Mouse (Mus musculus) CH12.LX (cell line): ENCODE results near the gene Fbxl21. TPM values are rescaled to one million over a fixed set of nuclear protein-coding genes. Genes with fewer than 3 reads are reported as not detected.

ENCODE experiments used
- DNase-seq: peaks from one replicate; pipeline ENCODE4 v3.0.0-alpha.2; 2013; ENCODE audit errors: extremely low read depth
- H3K27ac ChIP-seq: 2 replicates; pipeline ENCODE4 v1.5.1; 2012; ENCODE audit warnings: low read depth, mild to moderate bottlenecking, control low read depth, moderate library complexity; ENCODE audit not compliant: insufficient read depth
- H3K27me3 ChIP-seq: replicated peaks from 2 replicates; pipeline ENCODE3; 2012; ENCODE audit warnings: inconsistent platforms
- H3K36me3 ChIP-seq, 2 experiments: replicated peaks in 1 of 2; 2 replicates each; pipeline versions ENCODE3 to v1.6.1; 2012; ENCODE audit warnings: inconsistent platforms in 1 of 2, low read length in 1 of 2, mild to moderate bottlenecking in 1 of 2, mixed read lengths in 1 of 2, moderate library complexity in 1 of 2; ENCODE audit not compliant: control insufficient read depth in 1 of 2, insufficient read depth in 1 of 2
- H3K4me1 ChIP-seq, 2 experiments: 2 replicates each; pipeline ENCODE4 v1.6.1; 2012; ENCODE audit warnings: inconsistent platforms in 1 of 2, moderate library complexity in 1 of 2; ENCODE audit not compliant: insufficient read depth in 2 of 2, control insufficient read depth in 1 of 2
- H3K4me2 ChIP-seq: 2 replicates; pipeline ENCODE4 v1.6.1; 2012; ENCODE audit warnings: low read depth, mild to moderate bottlenecking, control low read depth; ENCODE audit not compliant: poor library complexity, insufficient read depth, severe bottlenecking
- H3K4me3 ChIP-seq, 3 experiments: fragments of 150-350 bp in 1 of 3; sonication (generic) in 1 of 3; replicated peaks in 1 of 3; 2 replicates each; pipeline versions ENCODE3 to v1.5.1; 2011 to 2012; ENCODE audit warnings: low read depth in 2 of 3, low read length in 2 of 3, mild to moderate bottlenecking in 2 of 3, moderate library complexity in 2 of 3, control low read depth in 1 of 3, improper control_type of control experiment in 1 of 3, inconsistent platforms in 1 of 3, mixed read lengths in 1 of 3; ENCODE audit not compliant: poor library complexity in 1 of 3
- H3K79me2 ChIP-seq: replicated peaks from 2 replicates; pipeline ENCODE4 v1.6.1; 2012; ENCODE audit warnings: mild to moderate bottlenecking, moderate library complexity; ENCODE audit not compliant: control insufficient read depth, poor library complexity, insufficient read depth, severe bottlenecking; ENCODE audit errors: extremely low read depth
- H3K9ac ChIP-seq: 2 replicates; pipeline ENCODE4 v1.6.1; 2012; ENCODE audit warnings: low read depth, mild to moderate bottlenecking, control low read depth, moderate library complexity; ENCODE audit not compliant: insufficient read depth
- H3K9me3 ChIP-seq: replicated peaks from 2 replicates; pipeline ENCODE3; 2012; ENCODE audit warnings: low read length, inconsistent platforms, mixed read lengths
- BHLHE40 ChIP-seq: IDR thresholded peaks from 2 replicates; pipeline ENCODE4 v1.6.1; 2011; ENCODE audit warnings: mild to moderate bottlenecking, low read depth, low read length, improper control_type of control experiment
- CHD1 ChIP-seq: IDR thresholded peaks from 2 replicates; pipeline ENCODE4 v1.6.1; 2012; ENCODE audit warnings: low read depth, low read length, improper control_type of control experiment, inconsistent platforms
- CHD2 ChIP-seq: IDR thresholded peaks from 2 replicates; pipeline ENCODE4 v1.6.1; 2011; ENCODE audit warnings: low read length, improper control_type of control experiment
- ELF1 ChIP-seq: IDR thresholded peaks from 2 replicates; pipeline ENCODE4 v1.6.1; 2014; ENCODE audit warnings: low read depth, mild to moderate bottlenecking, inconsistent platforms, low read length, improper control_type of control experiment
- EP300 ChIP-seq: IDR thresholded peaks from 2 replicates; pipeline ENCODE4 v1.6.1; 2011; ENCODE audit warnings: low read length, improper control_type of control experiment
- GABPA ChIP-seq: IDR thresholded peaks from 2 replicates; pipeline ENCODE4 v1.6.1; 2012; ENCODE audit warnings: low read depth, low read length, improper control_type of control experiment, inconsistent platforms; ENCODE audit not compliant: insufficient replicate concordance
- HCFC1 ChIP-seq: IDR thresholded peaks from 2 replicates; pipeline ENCODE4 v1.6.1; 2012; ENCODE audit warnings: low read depth, mild to moderate bottlenecking, inconsistent platforms, low read length, improper control_type of control experiment
- JUN ChIP-seq: IDR thresholded peaks from 2 replicates; pipeline ENCODE4 v1.6.1; 2011; ENCODE audit warnings: low read depth, mild to moderate bottlenecking, low read length, improper control_type of control experiment, moderate library complexity; ENCODE audit not compliant: insufficient read depth
- JUND ChIP-seq: conservative IDR thresholded peaks from 2 replicates; pipeline ENCODE4 v1.6.1; 2011; ENCODE audit warnings: low read depth, low read length, improper control_type of control experiment
- KAT2A ChIP-seq: IDR thresholded peaks from 2 replicates; pipeline ENCODE4 v1.6.1; 2012; ENCODE audit warnings: low read length, improper control_type of control experiment, inconsistent platforms; ENCODE audit not compliant: insufficient replicate concordance
- MEF2A ChIP-seq: IDR thresholded peaks from 2 replicates; pipeline ENCODE4 v1.6.1; 2014; ENCODE audit warnings: low read depth, mild to moderate bottlenecking, inconsistent platforms, low read length, improper control_type of control experiment, borderline replicate concordance
- MXI1 ChIP-seq: IDR thresholded peaks from 2 replicates; pipeline ENCODE4 v1.6.1; 2011; ENCODE audit warnings: mild to moderate bottlenecking, low read depth, low read length, improper control_type of control experiment
- MYC ChIP-seq: IDR thresholded peaks from 2 replicates; pipeline ENCODE4 v1.6.1; 2011; ENCODE audit warnings: low read depth, mild to moderate bottlenecking, improper control_type of control experiment, low read length
- NELFE ChIP-seq: IDR thresholded peaks from 2 replicates; pipeline ENCODE4 v1.6.1; 2011; ENCODE audit warnings: low read depth, low read length, improper control_type of control experiment
- NRF1 ChIP-seq: IDR thresholded peaks from 2 replicates; pipeline ENCODE4 v1.6.1; 2014; ENCODE audit warnings: low read depth, mild to moderate bottlenecking, inconsistent platforms, low read length, improper control_type of control experiment, moderate library complexity
- RCOR1 ChIP-seq: conservative IDR thresholded peaks from 2 replicates; pipeline ENCODE4 v1.6.1; 2012; ENCODE audit warnings: low read depth, mild to moderate bottlenecking, inconsistent platforms, low read length, improper control_type of control experiment
- SIN3A ChIP-seq: IDR thresholded peaks from 2 replicates; pipeline ENCODE4 v1.6.1; 2012; ENCODE audit warnings: low read length, improper control_type of control experiment, inconsistent platforms
- SMC3 ChIP-seq: IDR thresholded peaks from 2 replicates; pipeline ENCODE4 v1.6.1; 2011; ENCODE audit warnings: low read depth, low read length, improper control_type of control experiment
- TCF12 ChIP-seq: IDR thresholded peaks from 2 replicates; pipeline ENCODE4 v1.6.1; 2014; ENCODE audit warnings: low read depth, mild to moderate bottlenecking, inconsistent platforms, low read length, improper control_type of control experiment
- UBTF ChIP-seq: IDR thresholded peaks from 2 replicates; pipeline ENCODE4 v1.6.1; 2012; ENCODE audit warnings: low read depth, mild to moderate bottlenecking, inconsistent platforms, low read length, improper control_type of control experiment, moderate library complexity
- USF1 ChIP-seq: IDR thresholded peaks from 2 replicates; pipeline ENCODE4 v1.6.1; 2014; ENCODE audit warnings: low read depth, mild to moderate bottlenecking, inconsistent platforms, low read length, improper control_type of control experiment
- USF2 ChIP-seq: conservative IDR thresholded peaks from 2 replicates; pipeline ENCODE4 v1.6.1; 2011; ENCODE audit warnings: low read depth, low read length, improper control_type of control experiment
- ZC3H11A ChIP-seq: IDR thresholded peaks from 2 replicates; pipeline ENCODE4 v1.6.1; 2012; ENCODE audit warnings: low read depth, mild to moderate bottlenecking, inconsistent platforms, low read length, improper control_type of control experiment
- ZMIZ1 ChIP-seq: IDR thresholded peaks from 2 replicates; pipeline ENCODE4 v1.6.1; 2012; ENCODE audit warnings: low read depth, mild to moderate bottlenecking, inconsistent platforms, low read length, improper control_type of control experiment
- ZNF384 ChIP-seq: IDR thresholded peaks from 2 replicates; pipeline ENCODE4 v1.6.1; 2012; ENCODE audit warnings: low read depth, low read length, improper control_type of control experiment, inconsistent platforms
- dilution Hi-C: fragments of 300-500 bp; cut with MboI; formaldehyde crosslinking; loops from 2 replicates; pipeline ENCODE4 v1.14.3; 2020; ENCODE audit warnings: low sequenced_read_pairs; ENCODE audit not compliant: extremely low pct_unique_long_range_greater_than_20kb, extremely low pct_ligation_motif_present
- in situ Hi-C: fragments of 300-500 bp; cut with MboI; formaldehyde crosslinking; loops from 3 replicates; pipeline ENCODE4 v1.14.3; 2019; ENCODE audit warnings: low sequenced_read_pairs, low pct_ligation_motif_present, low pct_unique_long_range_greater_than_20kb, mixed read lengths
- polyA plus RNA-seq: library from polyadenylated mRNA; unstranded; fragments of >175 nt; gene quantifications from 2 replicates; pipeline ENCODE4 v1.2.1, GENCODE M21; 2012; ENCODE audit warnings: low read depth; ENCODE audit not compliant: insufficient read length
- total RNA-seq, 2 experiments: library from RNA; depleted of rRNA; stranded (reverse); fragments of 300-350 nt in 1 of 2; fragments of >200 nt in 1 of 2; gene quantifications; 2 replicates each; pipeline ENCODE4 v1.2.3; 2012 to 2014

Gene Fbxl21
- total and polyA plus RNA-seq, 3 experiments, result not detected

- Histone ChIP-seq H3K4me3 (no peak overlapping the region), H3K36me3 (no peaks in the 10 kb centered on the region), H3K27me3 (peaks cover 69% of the 10 kb centered on the region)
- no peak for DNase-seq
- dilution Hi-C loops, result no loop called here
- TF ChIP-seq USF2 (no peak), NRF1 (no peak), EP300 (no peak), JUN (no peak), KAT2A (no peak), CHD1 (no peak), TCF12 (no peak), ZMIZ1 (no peak), ZNF384 (no peak), MYC (no peak), JUND (no peak), ELF1 (no peak), UBTF (no peak), MEF2A (no peak), SIN3A (no peak), ZC3H11A (no peak), MXI1 (no peak)
- TF ChIP-seq, all 38 proteins: peak for 0
- Histone ChIP-seq H3K9ac (no peak overlapping the region), H3K4me1 (no peaks in the 10 kb centered on the region), H3K4me2 (no peak overlapping the region), H3K79me2 (no peaks in the 10 kb centered on the region), H3K27ac (no peak overlapping the region), H3K9me3 (peaks cover 7% of the 10 kb centered on the region)
- in situ Hi-C loops, result no loop called here
Observed at GRCm38 (mm10) chr13:56529685-56530084, 7.4 kb downstream of the Fbxl21 start.

- in situ Hi-C loops, result no loop called here
- TF ChIP-seq EP300 (no peak), JUND (no peak), GABPA (no peak), USF1 (no peak), BHLHE40 (no peak), ZC3H11A (no peak), RCOR1 (no peak), UBTF (no peak), MXI1 (no peak), NELFE (no peak), SMC3 (no peak), TCF12 (no peak), KAT2A (no peak), CHD1 (no peak), HCFC1 (no peak), NRF1 (no peak), USF2 (no peak), CHD2 (no peak)
- H3K9me3 ChIP-seq, result peaks cover 11% of the 10 kb centered on the region
- dilution Hi-C loops, result no loop called here
- H3K4me1 ChIP-seq, result no peaks in the 10 kb centered on the region
- no peak overlapping the region for H3K4me3 ChIP-seq
- no peaks in the 10 kb centered on the region for H3K79me2 ChIP-seq
- H3K27ac ChIP-seq, result no peak overlapping the region
- no peak overlapping the region for H3K9ac ChIP-seq
- DNase-seq, result no peak
- H3K36me3 ChIP-seq, result no peaks in the 10 kb centered on the region
- H3K4me2 ChIP-seq, result no peak overlapping the region
- H3K27me3 ChIP-seq, result peaks cover 65% of the 10 kb centered on the region
Observed at GRCm38 (mm10) chr13:56534931-56535330, 12.7 kb downstream of the Fbxl21 start.
